Mouse (Mus musculus): ENCODE measurements at regions not wholly inside any gene's neighbourhood (a gene's known extent, or its start where the extent isn't known, plus 50 kb on each side); places are given as distances from the start of the nearest gene placed in this dataset.

GRCm38 (mm10) chr1:183644001-183644400 is 226.0 kb downstream of the Hhipl2 start:
- TF ChIP-seq POLR2A (IDR thresholded peaks at IDR 0.05; ENCODE audit: control insufficient read depth in 1 of 2, insufficient read depth in 1 of 2, low read depth in 1 of 2, low read length in 2 of 2, poor library complexity in 1 of 2) (no peak), ETS1 (IDR thresholded peaks at IDR 0.05; ENCODE audit: low read depth, low read length) (no peak)

Data from MEL (cell line).